Mouse (Mus musculus): Measurements from ENCODE around the gene Setd5. TPM values are rescaled to one million over a fixed set of nuclear protein-coding genes. Genes with fewer than 3 reads are reported as not detected.

Setd5 gene
- polyA plus RNA-seq, 1 experiment from 2014 or later: 63.9 TPM

DNA sequence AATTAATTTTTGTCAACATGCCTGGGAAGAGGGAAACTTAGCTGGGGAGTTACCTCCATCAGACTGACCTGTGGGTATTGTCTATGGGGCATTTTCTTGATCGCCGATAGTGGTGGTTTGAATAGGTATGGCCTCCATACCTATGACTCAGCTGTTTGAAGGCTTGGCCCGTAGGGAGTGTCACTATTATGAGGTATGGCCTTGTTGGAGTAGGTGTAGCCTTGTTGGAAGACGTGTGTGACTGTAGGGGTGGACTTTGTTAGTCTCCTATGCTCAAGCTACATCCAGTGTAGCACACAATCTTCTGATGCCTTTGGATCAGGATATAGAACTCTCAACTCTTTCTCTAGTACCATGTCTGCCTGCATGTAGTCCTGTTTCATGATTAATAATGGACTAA is 78.9 kb downstream of the Setd5 start:
- WGBS: 97% methylated on average over 4 of the region's 4 CpGs
- no peak overlapping the region for H3K9ac ChIP-seq

DNA sequence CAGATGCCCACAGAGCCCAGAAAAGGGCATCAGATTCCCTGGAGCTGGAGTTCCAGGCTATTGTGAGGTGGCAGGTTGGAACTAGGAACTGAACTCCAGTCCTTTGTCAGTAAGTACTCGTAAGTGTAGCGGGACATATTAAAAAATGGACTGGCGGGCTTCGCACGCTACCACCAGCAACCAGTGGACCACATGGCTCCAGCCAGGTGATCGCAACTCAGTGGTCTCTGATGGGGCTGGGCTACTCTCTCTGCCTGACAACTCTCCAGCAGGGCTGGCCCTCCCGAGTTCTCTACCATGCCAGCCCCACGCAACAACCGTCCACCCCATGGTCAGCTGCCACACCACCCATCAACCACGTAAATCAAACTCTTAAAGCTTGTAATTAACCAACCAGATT is 82.9 kb downstream of the Setd5 start:
- Histone ChIP-seq H3K27me3 (no peaks in the 10 kb centered on the region), H3K9ac (no peak overlapping the region), H3K4me2 (no peak overlapping the region), H3K4me3 (replicated peaks) (no peak overlapping the region), H3K9me3 (no peaks in the 10 kb centered on the region), H3K4me1 (no peaks in the 10 kb centered on the region), H3K27ac (no peak overlapping the region), H3K36me3 (replicated peaks) (peaks cover 29% of the 10 kb centered on the region)
- 93% methylated on average over 10 of the region's 10 CpGs for WGBS
- ATAC-seq (ENCODE audit: low FRiP score): no peak

More for the DNA sequence above, 78.9 kb downstream of the Setd5 start:
- H3K4me3 ChIP-seq (replicated peaks): no peak overlapping the region
- no peak overlapping the region for H3K4me2 ChIP-seq
- no peaks in the 10 kb centered on the region for H3K9me3 ChIP-seq
- H3K4me1 ChIP-seq: no peaks in the 10 kb centered on the region
- no peak overlapping the region for H3K27ac ChIP-seq
- H3K27me3 ChIP-seq: no peaks in the 10 kb centered on the region
- ATAC-seq (ENCODE audit: low FRiP score): no peak
- peaks cover 70% of the 10 kb centered on the region for H3K36me3 ChIP-seq (replicated peaks)

DNA sequence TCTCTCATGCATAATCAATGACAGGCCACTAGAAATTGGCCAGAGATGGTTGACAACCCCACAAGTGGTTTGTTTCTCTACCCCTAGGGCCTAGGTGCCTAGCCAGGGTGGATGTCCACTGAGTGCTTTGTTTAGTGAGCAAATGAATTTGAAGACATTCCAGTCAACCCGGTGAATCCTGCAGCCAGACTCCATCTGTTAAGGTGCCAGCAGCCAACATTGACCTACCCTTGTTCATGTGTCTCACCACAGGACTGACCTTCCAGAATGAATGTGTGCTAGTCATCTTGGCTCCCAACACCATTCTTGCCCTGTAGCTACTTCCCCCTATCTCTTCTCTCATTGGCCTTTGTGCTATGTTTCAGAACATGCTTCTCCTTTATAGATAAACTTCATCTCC is 84.8 kb downstream of the Setd5 start:
- Histone ChIP-seq H3K9ac (no peak overlapping the region), H3K4me2 (no peak overlapping the region), H3K27me3 (no peaks in the 10 kb centered on the region), H3K9me3 (no peaks in the 10 kb centered on the region), H3K36me3 (replicated peaks) (peaks cover 19% of the 10 kb centered on the region; the same call in 1 of the 2 replicates), H3K4me1 (no peaks in the 10 kb centered on the region), H3K27ac (no peak overlapping the region), H3K4me3 (replicated peaks) (no peak overlapping the region)
- no peak for ATAC-seq (ENCODE audit: low FRiP score)
- WGBS: 83% methylated on average over 1 of the region's 1 CpGs

- no peak overlapping the region for H3K4me3 ChIP-seq (replicated peaks)
- H3K27me3 ChIP-seq: no peaks in the 10 kb centered on the region
- H3K4me1 ChIP-seq: no peaks in the 10 kb centered on the region
- H3K4me2 ChIP-seq: no peak overlapping the region
- no peaks in the 10 kb centered on the region for H3K9me3 ChIP-seq
- no peak overlapping the region for H3K9ac ChIP-seq
- no peak for ATAC-seq (ENCODE audit: low FRiP score)
- H3K36me3 ChIP-seq (replicated peaks): peaks cover 13% of the 10 kb centered on the region; the same call in 1 of the 2 replicates
- H3K27ac ChIP-seq: no peak overlapping the region
Observed at GRCm38 (mm10) chr6:113163513-113163912, 86.3 kb downstream of the Setd5 start.

DNA sequence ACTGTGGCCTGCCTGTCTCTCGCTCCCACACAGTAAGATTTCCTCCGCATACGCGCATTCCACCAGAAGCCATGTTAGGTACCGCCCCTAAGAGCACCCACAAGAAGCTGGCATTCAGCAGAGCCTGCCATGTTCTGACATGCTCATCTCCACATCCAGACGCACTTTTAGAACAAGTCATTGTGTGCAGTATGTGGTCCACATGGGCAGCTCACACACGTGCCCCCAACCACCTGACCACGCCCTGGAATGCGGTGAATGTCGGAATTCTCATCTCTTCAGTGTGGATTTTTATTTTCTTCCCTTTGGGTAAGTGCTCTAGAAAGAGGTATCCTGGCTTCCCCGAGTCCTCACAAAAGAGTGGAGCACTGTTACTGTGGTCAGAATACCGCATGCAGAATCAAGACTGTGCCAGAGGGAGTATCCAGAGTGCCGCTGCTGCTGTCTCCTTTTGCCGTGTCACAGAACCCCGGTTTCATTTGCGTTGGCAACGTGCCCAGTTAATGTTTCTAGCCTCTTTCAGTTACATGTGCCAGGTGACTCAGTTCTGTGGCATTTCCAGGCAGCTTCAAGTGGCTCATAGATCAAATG is 89.6 kb downstream of the Setd5 start:
- 77% methylated on average over 17 of the region's 17 CpGs for WGBS
- no peak overlapping the region for H3K4me3 ChIP-seq (replicated peaks)
- H3K27ac ChIP-seq: no peak overlapping the region
- H3K9ac ChIP-seq: no peak overlapping the region
- no peaks in the 10 kb centered on the region for H3K4me1 ChIP-seq
- H3K4me2 ChIP-seq: no peak overlapping the region
- H3K9me3 ChIP-seq: no peaks in the 10 kb centered on the region
- H3K27me3 ChIP-seq: no peaks in the 10 kb centered on the region
- peaks cover 9% of the 10 kb centered on the region; the same call in 1 of the 2 replicates for H3K36me3 ChIP-seq (replicated peaks)
- peak; percentile 27; the same call in 1 of the 2 replicates for ATAC-seq (ENCODE audit: low FRiP score)

- no peak for ATAC-seq (ENCODE audit: low FRiP score)
- H3K4me3 ChIP-seq (replicated peaks): no peak overlapping the region
- H3K27me3 ChIP-seq: no peaks in the 10 kb centered on the region
- H3K9me3 ChIP-seq: no peaks in the 10 kb centered on the region
- H3K9ac ChIP-seq: no peak overlapping the region
- peaks cover 9% of the 10 kb centered on the region for H3K36me3 ChIP-seq (replicated peaks)
- WGBS: 88% methylated on average over 7 of the region's 7 CpGs
- H3K27ac ChIP-seq: no peak overlapping the region
- no peak overlapping the region for H3K4me2 ChIP-seq
- no peaks in the 10 kb centered on the region for H3K4me1 ChIP-seq
Observed at GRCm38 (mm10) chr6:113168316-113168975, 91.3 kb downstream of the Setd5 start.

DNA sequence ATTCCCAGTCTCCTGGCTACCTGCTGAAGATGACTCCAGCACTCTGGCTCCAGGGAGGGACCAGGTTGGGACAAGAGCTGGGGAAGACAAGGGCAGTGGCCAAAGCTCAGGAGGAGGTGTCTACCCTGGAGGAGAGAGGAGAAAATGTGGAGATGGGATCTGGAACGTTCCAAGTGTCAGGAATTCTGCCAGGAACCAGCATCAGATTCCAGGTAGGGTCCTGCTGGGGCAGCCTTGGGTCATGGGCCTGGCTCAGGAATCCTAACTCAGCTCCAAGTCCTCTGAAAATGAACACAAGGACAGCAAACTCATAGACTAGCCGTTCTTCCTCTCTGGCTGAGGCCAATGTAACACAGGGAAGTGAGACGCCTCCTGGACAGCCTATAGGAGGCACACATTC is 92.7 kb downstream of the Setd5 start:
- Histone ChIP-seq H3K27ac (no peak overlapping the region), H3K9ac (no peak overlapping the region), H3K4me3 (replicated peaks) (no peak overlapping the region), H3K27me3 (no peaks in the 10 kb centered on the region), H3K4me1 (no peaks in the 10 kb centered on the region), H3K36me3 (replicated peaks) (peaks cover 9% of the 10 kb centered on the region), H3K9me3 (no peaks in the 10 kb centered on the region), H3K4me2 (no peak overlapping the region)
- WGBS: 93% methylated on average over 3 of the region's 3 CpGs
- ATAC-seq (ENCODE audit: low FRiP score): no peak

- Histone ChIP-seq H3K4me3 (replicated peaks) (no peak overlapping the region), H3K36me3 (replicated peaks) (peaks cover 12% of the 10 kb centered on the region), H3K4me1 (no peaks in the 10 kb centered on the region), H3K9me3 (no peaks in the 10 kb centered on the region), H3K27me3 (no peaks in the 10 kb centered on the region), H3K4me2 (no peak overlapping the region), H3K27ac (no peak overlapping the region), H3K9ac (no peak overlapping the region)
- no peak for ATAC-seq (ENCODE audit: low FRiP score)
- 92% methylated on average over 8 of the region's 8 CpGs for WGBS
Observed at GRCm38 (mm10) chr6:113170651-113171050, 93.5 kb downstream of the Setd5 start.

- Histone ChIP-seq H3K4me2 (no peak overlapping the region), H3K9ac (no peak overlapping the region), H3K4me3 (replicated peaks) (no peak overlapping the region), H3K27ac (no peak overlapping the region), H3K9me3 (no peaks in the 10 kb centered on the region), H3K36me3 (replicated peaks) (peaks cover 19% of the 10 kb centered on the region), H3K27me3 (no peaks in the 10 kb centered on the region), H3K4me1 (no peaks in the 10 kb centered on the region)
- no peak for ATAC-seq (ENCODE audit: low FRiP score)
Observed at GRCm38 (mm10) chr6:113172011-113172410, 94.8 kb downstream of the Setd5 start.

DNA sequence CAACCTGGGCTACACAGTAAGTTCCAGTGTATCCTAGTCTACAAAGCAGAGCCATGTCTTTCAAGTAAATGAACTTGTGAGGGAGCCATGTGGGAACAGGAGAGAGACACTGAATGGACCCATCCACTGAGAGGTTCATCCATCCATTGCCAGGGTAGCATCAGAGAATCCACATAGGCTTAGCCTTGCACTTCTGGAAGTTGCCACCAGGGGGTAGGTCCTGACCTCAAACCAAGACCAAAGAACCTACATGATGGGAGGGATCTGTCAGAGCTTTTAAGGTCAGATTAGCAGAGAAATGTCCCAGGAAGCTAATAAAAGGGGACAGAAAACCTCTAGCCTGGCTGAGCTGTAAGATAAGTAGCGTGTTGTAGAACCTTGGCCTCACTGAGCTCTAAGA is 95.4 kb downstream of the Setd5 start:
- Histone ChIP-seq H3K27ac (no peak overlapping the region), H3K4me2 (no peak overlapping the region), H3K36me3 (replicated peaks) (peaks cover 19% of the 10 kb centered on the region), H3K4me3 (replicated peaks) (no peak overlapping the region), H3K9me3 (no peaks in the 10 kb centered on the region), H3K9ac (no peak overlapping the region), H3K4me1 (no peaks in the 10 kb centered on the region), H3K27me3 (no peaks in the 10 kb centered on the region)
- peak; percentile 20; the same call in 1 of the 2 replicates for ATAC-seq (ENCODE audit: low FRiP score)
- WGBS: 74% methylated on average over 1 of the region's 1 CpGs

DNA sequence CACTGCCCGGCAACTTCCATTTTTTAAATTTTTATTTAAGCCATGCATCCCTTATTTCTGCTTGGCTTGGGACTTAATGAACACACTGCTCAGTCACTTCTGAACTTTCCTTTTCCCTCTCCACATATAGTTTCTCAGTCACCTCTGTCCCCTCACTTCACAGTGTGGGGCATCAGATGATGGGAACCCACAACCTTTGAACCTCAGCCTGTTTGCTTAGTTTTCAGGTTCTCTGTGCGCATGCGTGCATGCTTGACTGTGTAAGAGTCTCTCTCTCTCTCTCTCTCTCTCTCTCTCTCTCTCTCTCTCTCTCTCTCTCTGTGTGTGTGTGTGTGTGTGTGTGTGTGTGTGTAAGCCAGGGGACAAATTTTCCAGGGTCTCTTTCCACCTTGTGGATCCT is 98.3 kb downstream of the Setd5 start:
- Histone ChIP-seq H3K4me3 (replicated peaks) (no peak overlapping the region), H3K27ac (no peak overlapping the region), H3K4me2 (no peak overlapping the region), H3K27me3 (no peaks in the 10 kb centered on the region), H3K4me1 (peaks cover 23% of the 10 kb centered on the region), H3K9me3 (no peaks in the 10 kb centered on the region), H3K9ac (no peak overlapping the region), H3K36me3 (replicated peaks) (peaks cover 18% of the 10 kb centered on the region)
- WGBS: 91% methylated on average over 3 of the region's 3 CpGs
- no peak for ATAC-seq (ENCODE audit: low FRiP score)

GRCm38 (mm10) chr6:113176613-113177012 is 99.4 kb downstream of the Setd5 start:
- Histone ChIP-seq H3K4me1 (peaks cover 23% of the 10 kb centered on the region), H3K27ac (no peak overlapping the region), H3K9me3 (no peaks in the 10 kb centered on the region), H3K9ac (no peak overlapping the region), H3K36me3 (replicated peaks) (peaks cover 12% of the 10 kb centered on the region), H3K4me3 (replicated peaks) (no peak overlapping the region), H3K27me3 (no peaks in the 10 kb centered on the region), H3K4me2 (no peak overlapping the region)
- WGBS: 84% methylated on average over 8 of the region's 8 CpGs
- ATAC-seq (ENCODE audit: low FRiP score): no peak

Measured in forebrain, embryonic 12.5 days (tissue).